15 mouse cellular contexts compared by ENCODE assay signal in the genomic region with DNA sequence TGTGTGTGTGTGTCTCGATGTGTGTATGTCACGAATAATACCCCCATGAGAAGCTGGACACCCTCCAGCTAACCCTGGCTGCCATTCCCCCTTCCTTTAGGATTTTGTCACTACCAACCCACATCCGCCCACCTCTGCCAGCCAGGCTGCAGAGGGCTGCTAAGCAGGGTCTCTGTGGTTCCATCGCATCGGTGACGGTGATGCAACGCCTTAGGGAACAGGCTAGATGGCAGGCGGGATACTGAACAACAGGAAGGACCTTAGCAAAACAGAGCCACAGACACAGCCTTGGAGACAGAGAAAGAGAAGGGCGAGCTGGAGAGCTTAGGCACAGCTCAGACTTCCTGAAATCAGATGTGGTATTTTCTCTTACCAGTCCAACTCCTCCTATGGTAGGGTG. TPM values are rescaled to one million over a fixed set of nuclear protein-coding genes. Genes with fewer than 3 reads are reported as not detected.
A peak's percentile ranks its signal among the peaks of the same experiment; 100 is the strongest.
DNase-seq lines count a peak whose midpoint lies in the region; ATAC-seq and TF ChIP-seq lines count a peak whose summit lies in the region.
"Had no signal": no experiment of that assay in that cellular context is flagged by ENCODE, and none has a peak within 500 bp of the region (broad histone marks: within the 10 kb centered on the region; RNA-seq: fewer than 3 reads in every experiment).

No protein-coding gene starts in this region.

- WGBS in hindbrain, embryonic 13.5 days, result 53% methylated on average over 9 of the region's 9 CpGs
- 49% methylated on average over 9 of the region's 9 CpGs for WGBS in hindbrain, embryonic 10.5 days
- 58% methylated on average over 9 of the region's 9 CpGs for WGBS in midbrain, embryonic 11.5 days
- 51% methylated on average over 9 of the region's 9 CpGs for WGBS in midbrain, embryonic 10.5 days

- no peaks in the 10 kb centered on the region for H3K36me3 ChIP-seq in hindbrain, embryonic 13.5 days
- no peaks in the 10 kb centered on the region for H3K36me3 ChIP-seq in hindbrain, embryonic 10.5 days
- H3K36me3 ChIP-seq in midbrain, embryonic 11.5 days (ENCODE audit: control insufficient read depth, insufficient read depth, low read length), result no peaks in the 10 kb centered on the region
- H3K36me3 ChIP-seq in midbrain, embryonic 10.5 days, result no peaks in the 10 kb centered on the region
- H3K36me3 ChIP-seq: heart, embryonic 15.5 days had no signal

- H3K9me3 ChIP-seq in hindbrain, embryonic 13.5 days, result no peaks in the 10 kb centered on the region
- no peaks in the 10 kb centered on the region for H3K9me3 ChIP-seq in hindbrain, embryonic 10.5 days
- no peaks in the 10 kb centered on the region for H3K9me3 ChIP-seq in midbrain, embryonic 11.5 days (ENCODE audit: control insufficient read depth, low read length)
- H3K9me3 ChIP-seq in midbrain, embryonic 10.5 days (replicated peaks), result no peaks in the 10 kb centered on the region; the same call in 1 of the 2 replicates
- H3K9me3 ChIP-seq: heart, embryonic 15.5 days had no signal

- H3K27ac ChIP-seq in hindbrain, embryonic 13.5 days, result 0 out of 2 replicates have a peak overlapping the region, but pooled peaks have one; percentile 23
- H3K27ac ChIP-seq in hindbrain, embryonic 10.5 days, result no peak overlapping the region
- H3K27ac ChIP-seq in midbrain, embryonic 11.5 days (ENCODE audit: low read depth, low read length), result no peak overlapping the region
- no peak overlapping the region for H3K27ac ChIP-seq in midbrain, embryonic 10.5 days (replicated peaks)
- H3K27ac ChIP-seq: heart, embryonic 15.5 days had no signal

- ATAC-seq in hindbrain, embryonic 13.5 days (ENCODE audit: low FRiP score), result no peak
- ATAC-seq in midbrain, embryonic 11.5 days (ENCODE audit: low FRiP score), result no peak
- ATAC-seq: forebrain, embryonic 14.5 days had no signal

- H3K4me3 ChIP-seq in hindbrain, embryonic 13.5 days, result no peak overlapping the region
- no peak overlapping the region for H3K4me3 ChIP-seq in hindbrain, embryonic 10.5 days
- H3K4me3 ChIP-seq in midbrain, embryonic 11.5 days (ENCODE audit: low read depth, low read length), result no peak overlapping the region
- no peak overlapping the region for H3K4me3 ChIP-seq in midbrain, embryonic 10.5 days
- H3K4me3 ChIP-seq: heart, embryonic 15.5 days had no signal

- H3K27me3 ChIP-seq in hindbrain, embryonic 13.5 days, result 0 out of 2 replicates have a peak, but pooled peaks cover 3% of the 10 kb centered on the region
- peaks cover 31% of the 10 kb centered on the region for H3K27me3 ChIP-seq in hindbrain, embryonic 10.5 days (ENCODE audit: insufficient read depth, poor library complexity, severe bottlenecking)
- no peaks in the 10 kb centered on the region for H3K27me3 ChIP-seq in midbrain, embryonic 11.5 days (ENCODE audit: control insufficient read depth, insufficient read depth, low read length)
- peaks cover 29% of the 10 kb centered on the region; the same call in 1 of the 2 replicates for H3K27me3 ChIP-seq in midbrain, embryonic 10.5 days (ENCODE audit: low read depth, poor library complexity, severe bottlenecking)

- no peak for TF ChIP-seq CTCF in brain, embryonic 14.5 days (IDR thresholded peaks at IDR 0.05; ENCODE audit: borderline replicate concordance, extremely low read depth, insufficient read depth, insufficient read length)

- H3K4me1 ChIP-seq in hindbrain, embryonic 13.5 days (replicated peaks), result peaks cover 38% of the 10 kb centered on the region
- peaks cover 24% of the 10 kb centered on the region for H3K4me1 ChIP-seq in hindbrain, embryonic 10.5 days (replicated peaks)
- peaks cover 3% of the 10 kb centered on the region for H3K4me1 ChIP-seq in midbrain, embryonic 11.5 days (ENCODE audit: control insufficient read depth, insufficient read depth, low read length)
- peaks cover 15% of the 10 kb centered on the region for H3K4me1 ChIP-seq in midbrain, embryonic 10.5 days
- H3K4me1 ChIP-seq: heart, embryonic 15.5 days had no signal

- DNase-seq in hindbrain, embryonic 10.5 days (ENCODE audit: low spot score), result no peak
- peak; percentile 69 for DNase-seq in midbrain, embryonic 11.5 days (ENCODE audit: low spot score, missing footprints)
- DNase-seq in midbrain, embryonic 10.5 days (ENCODE audit: low spot score), result no peak
- DNase-seq in brain, embryonic 14.5 days (ENCODE audit: low read depth), result peak; percentile 17
- DNase-seq in cerebellum, postnatal 25 days, result peak; percentile 21 to 23
- DNase-seq in lung, postnatal 36 days, result no peak
- no peak for DNase-seq in liver
- DNase-seq: embryo, embryonic 11 days; kidney, adult 9 months; lung, embryonic 14.5 days had no signal

- H3K9ac ChIP-seq in hindbrain, embryonic 13.5 days, result peak overlapping the region; percentile 40
- no peak overlapping the region for H3K9ac ChIP-seq in midbrain, embryonic 11.5 days (ENCODE audit: low read length)
- H3K9ac ChIP-seq: heart, embryonic 15.5 days; lung, embryonic 14.5 days had no signal

- TF ChIP-seq POLR2A in brain, embryonic 14.5 days (IDR thresholded peaks at IDR 0.05; ENCODE audit: borderline replicate concordance, extremely low read depth, insufficient read depth, insufficient read length, poor library complexity, severe bottlenecking), result no peak

- no peak overlapping the region for H3K4me2 ChIP-seq in hindbrain, embryonic 13.5 days
- no peak overlapping the region for H3K4me2 ChIP-seq in midbrain, embryonic 11.5 days
- H3K4me2 ChIP-seq: heart, embryonic 15.5 days; liver, embryonic 11.5 days; lung, embryonic 14.5 days had no signal

RNA-seq across cellular contexts. Expression of a gene that starts 9.7 kb away (rescaled TPM):
- polyA plus RNA-seq in hindbrain, embryonic 13.5 days (2015; fragmentation: Nextera tagmentation; extraction: Ambion mirVana), result 13.1 and 13.4 TPM in 2 replicates
- polyA plus RNA-seq in hindbrain, embryonic 10.5 days (2016; fragmentation: Nextera tagmentation; extraction: Ambion mirVana), result 3.7 and 7.9 TPM in 2 replicates
- polyA plus RNA-seq in midbrain, embryonic 11.5 days (2014; fragmentation: Nextera tagmentation; extraction: Ambion mirVana), result 4.0 and 4.4 TPM in 2 replicates
- 1.9 and 2.8 TPM in 2 replicates for polyA plus RNA-seq in midbrain, embryonic 10.5 days (2016; fragmentation: Nextera tagmentation; extraction: Ambion mirVana)
- 27.0 and 42.7 TPM in 2 replicates for polyA plus RNA-seq in brain, embryonic 14.5 days (2012; rRNA removed)
- polyA plus RNA-seq: C2C12 had no signal

RNA-seq across cellular contexts. Expression of a gene that starts 55.2 kb away (rescaled TPM):
- 20.5 and 21.5 TPM in 2 replicates for polyA plus RNA-seq in hindbrain, embryonic 13.5 days (2015; fragmentation: Nextera tagmentation; extraction: Ambion mirVana)
- 17.0 and 17.1 TPM in 2 replicates for polyA plus RNA-seq in hindbrain, embryonic 10.5 days (2016; fragmentation: Nextera tagmentation; extraction: Ambion mirVana)
- polyA plus RNA-seq in midbrain, embryonic 11.5 days (2014; fragmentation: Nextera tagmentation; extraction: Ambion mirVana), result 14.3 and 16.0 TPM in 2 replicates
- 15.3 and 20.1 TPM in 2 replicates for polyA plus RNA-seq in midbrain, embryonic 10.5 days (2016; fragmentation: Nextera tagmentation; extraction: Ambion mirVana)
- 15.9 and 23.1 TPM in 2 replicates for polyA plus RNA-seq in brain, embryonic 14.5 days (2012; rRNA removed)

Comparison
In these comparisons a context has a peak if more than half of its experiments do, and no peak if none do; other contexts are left out.
1. DNase-seq: peak in midbrain, embryonic 11.5 days (single experiment), brain, embryonic 14.5 days (single experiment) and cerebellum, postnatal 25 days (2 of 2); none in hindbrain, embryonic 10.5 days (single experiment), midbrain, embryonic 10.5 days (single experiment), lung, postnatal 36 days (single experiment) and liver (single experiment).